Comparison of ENCODE assay signal across 8 mouse cellular contexts in genomic region chr13:117311446-117312225, GRCm38 (mm10).
DNase-seq lines count a peak whose midpoint lies in the region; ATAC-seq and TF ChIP-seq lines count a peak whose summit lies in the region.

No protein-coding gene starts in this region.

- H3K36me3 ChIP-seq in forebrain, embryonic 11.5 days (ENCODE audit: control insufficient read depth, insufficient read depth, low read length) = no peaks in the 10 kb centered on the region
- no peaks in the 10 kb centered on the region for H3K36me3 ChIP-seq in heart, postnatal 0 days (replicated peaks; ENCODE audit: control insufficient read depth, insufficient read depth, low read length)
- no peaks in the 10 kb centered on the region for H3K36me3 ChIP-seq in liver, postnatal 0 days (replicated peaks; ENCODE audit: insufficient read depth, low read length)
- H3K36me3 ChIP-seq in neural tube, embryonic 15.5 days = no peaks in the 10 kb centered on the region

- peak; percentile 90 for TF ChIP-seq CTCF in heart, postnatal 0 days (IDR thresholded peaks at IDR 0.05; ENCODE audit: low read depth)
- TF ChIP-seq CTCF in liver, postnatal 0 days (IDR thresholded peaks at IDR 0.05; ENCODE audit: low read depth) = peak; percentile 90

- ATAC-seq in forebrain, embryonic 11.5 days (replicated peaks; ENCODE audit: low FRiP score) = peak; percentile 77
- ATAC-seq in heart, postnatal 0 days (ENCODE audit: insufficient read depth, low read depth) = 0 out of 2 replicates have a peak, but pooled peaks have one; percentile 63
- ATAC-seq in liver, postnatal 0 days = peak; percentile 43; the same call in 1 of the 2 replicates
- ATAC-seq in neural tube, embryonic 15.5 days (ENCODE audit: low FRiP score) = peak; percentile 80

- H3K27ac ChIP-seq in forebrain, embryonic 11.5 days (ENCODE audit: low read depth, low read length) = no peak overlapping the region
- H3K27ac ChIP-seq in heart, postnatal 0 days (ENCODE audit: low read depth) = no peak overlapping the region
- no peak overlapping the region for H3K27ac ChIP-seq in liver, postnatal 0 days (ENCODE audit: low read depth)
- H3K27ac ChIP-seq in neural tube, embryonic 15.5 days (replicated peaks) = no peak overlapping the region

- no peak for TF ChIP-seq EP300 in heart, postnatal 0 days (IDR thresholded peaks at IDR 0.05; ENCODE audit: low read depth)
- TF ChIP-seq EP300 in liver, postnatal 0 days (IDR thresholded peaks at IDR 0.05; ENCODE audit: low read depth) = no peak

- H3K9me3 ChIP-seq in forebrain, embryonic 11.5 days (ENCODE audit: control insufficient read depth, low read length) = no peaks in the 10 kb centered on the region
- H3K9me3 ChIP-seq in heart, postnatal 0 days (replicated peaks; ENCODE audit: control insufficient read depth, low read length) = no peaks in the 10 kb centered on the region
- no peaks in the 10 kb centered on the region for H3K9me3 ChIP-seq in liver, postnatal 0 days (ENCODE audit: low read length)
- no peaks in the 10 kb centered on the region for H3K9me3 ChIP-seq in neural tube, embryonic 15.5 days (replicated peaks)

- no peaks in the 10 kb centered on the region for H3K4me1 ChIP-seq in forebrain, embryonic 11.5 days (replicated peaks; ENCODE audit: control insufficient read depth, insufficient read depth, low read length)
- no peaks in the 10 kb centered on the region for H3K4me1 ChIP-seq in heart, postnatal 0 days (ENCODE audit: control insufficient read depth, insufficient read depth)
- H3K4me1 ChIP-seq in liver, postnatal 0 days (ENCODE audit: insufficient read depth) = no peaks in the 10 kb centered on the region
- 0 out of 2 replicates have a peak, but pooled peaks cover 5% of the 10 kb centered on the region for H3K4me1 ChIP-seq in neural tube, embryonic 15.5 days

- H3K27me3 ChIP-seq in forebrain, embryonic 11.5 days (ENCODE audit: control insufficient read depth, insufficient read depth, low read length) = no peaks in the 10 kb centered on the region
- H3K27me3 ChIP-seq in heart, postnatal 0 days (ENCODE audit: control insufficient read depth, insufficient read depth, low read length) = no peaks in the 10 kb centered on the region
- H3K27me3 ChIP-seq in liver, postnatal 0 days (ENCODE audit: insufficient read depth, low read length) = no peaks in the 10 kb centered on the region
- H3K27me3 ChIP-seq in neural tube, embryonic 15.5 days (replicated peaks) = no peaks in the 10 kb centered on the region

- DNase-seq in CD8-positive naive resting alpha-beta T cell, adult 2 months (ENCODE audit: low read depth in 2 of 2, low spot score in 2 of 2) = peak; percentile 74 to 78
- peak; percentile 29 for DNase-seq in c-Kit-negative CD71-positive TER-119-positive erythroid progenitor cells, embryonic 14.5 days (ENCODE audit: low read depth, low spot score)
- peak; percentile 88 for DNase-seq in forebrain, embryonic 11.5 days (ENCODE audit: low spot score)
- DNase-seq in heart, postnatal 0 days (ENCODE audit: low spot score) = peak; percentile 60
- DNase-seq in kidney, postnatal 36 days = peak; percentile 43 to 86
- peak; percentile 77 for DNase-seq in liver, postnatal 0 days
- peak; percentile 88 for DNase-seq in testis, postnatal 10 days (ENCODE audit: low spot score)

- no peak overlapping the region for H3K9ac ChIP-seq in forebrain, embryonic 11.5 days (ENCODE audit: low read length)
- H3K9ac ChIP-seq in heart, postnatal 0 days (replicated peaks; ENCODE audit: low read depth, low read length) = no peak overlapping the region
- H3K9ac ChIP-seq in liver, postnatal 0 days (replicated peaks) = no peak overlapping the region
- H3K9ac ChIP-seq in neural tube, embryonic 15.5 days (replicated peaks) = no peak overlapping the region

- WGBS in forebrain, embryonic 11.5 days = 29% methylated on average over 24 of the region's 24 CpGs
- 19% methylated on average over 24 of the region's 24 CpGs for WGBS in heart, postnatal 0 days
- WGBS in liver, postnatal 0 days (ENCODE audit: insufficient replicate concordance) = 22% methylated on average over 24 of the region's 24 CpGs
- WGBS in neural tube, embryonic 15.5 days = 33% methylated on average over 24 of the region's 24 CpGs

- H3K4me3 ChIP-seq in forebrain, embryonic 11.5 days (ENCODE audit: low read depth, low read length) = no peak overlapping the region
- no peak overlapping the region for H3K4me3 ChIP-seq in heart, postnatal 0 days (ENCODE audit: low read depth, low read length)
- H3K4me3 ChIP-seq in liver, postnatal 0 days (ENCODE audit: low read depth, low read length) = no peak overlapping the region
- H3K4me3 ChIP-seq in neural tube, embryonic 15.5 days (replicated peaks) = no peak overlapping the region

- no peak overlapping the region for H3K4me2 ChIP-seq in forebrain, embryonic 11.5 days (ENCODE audit: low read depth, low read length, severe bottlenecking)
- peak overlapping the region; percentile 35 for H3K4me2 ChIP-seq in heart, postnatal 0 days (ENCODE audit: low read depth, low read length)
- H3K4me2 ChIP-seq in liver, postnatal 0 days (ENCODE audit: low read depth, low read length) = no peak overlapping the region
- H3K4me2 ChIP-seq in neural tube, embryonic 15.5 days = peak overlapping the region; percentile 39

Comparison
In these comparisons a context has a peak if more than half of its experiments do, and no peak if none do; other contexts are left out.
1. DNase-seq: peak in every context shown above with its lines; median percentile 88 in forebrain, embryonic 11.5 days; 88 in testis, postnatal 10 days; 77 in liver, postnatal 0 days; 76 in CD8-positive naive resting alpha-beta T cell, adult 2 months; 64 in kidney, postnatal 36 days; 60 in heart, postnatal 0 days; 29 in c-Kit-negative CD71-positive TER-119-positive erythroid progenitor cells, embryonic 14.5 days.
2. H3K4me2 ChIP-seq: peak in heart, postnatal 0 days (single experiment) and neural tube, embryonic 15.5 days (single experiment); none in forebrain, embryonic 11.5 days (single experiment) and liver, postnatal 0 days (single experiment).
3. Peak in every context shown above with its lines, with median percentiles within 50 percentile points of each other: ATAC-seq.